Mouse (Mus musculus): Measurements from ENCODE around the gene Hivep1.

DNA sequence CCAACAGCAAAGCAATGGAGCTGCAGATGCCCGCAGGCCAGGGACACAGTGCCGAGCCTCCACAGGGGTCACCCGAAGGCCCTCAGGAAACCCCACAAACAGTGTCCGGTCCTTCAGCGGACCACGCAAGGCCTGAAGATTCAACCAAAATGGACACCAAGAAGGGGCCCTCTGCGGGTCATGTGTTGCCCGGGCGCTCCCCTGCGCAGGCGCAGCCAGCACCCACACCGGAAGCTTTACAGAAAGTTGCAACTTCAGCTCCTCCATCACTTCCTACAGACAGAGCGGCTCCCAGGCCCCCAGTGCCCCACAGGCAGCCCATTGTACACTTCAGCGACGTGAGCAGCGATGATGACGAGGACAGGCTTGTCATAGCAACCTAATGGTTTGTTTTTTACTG is 132.3 kb downstream of the Hivep1 start:
- no peak for TF ChIP-seq CTCF (conservative IDR thresholded peaks at IDR 0.05; ENCODE audit: low read length)
- no peak for TF ChIP-seq POU5F1 (IDR thresholded peaks at IDR 0.05; ENCODE audit: borderline replicate concordance, low read length)
- no peak for TF ChIP-seq NANOG (IDR thresholded peaks at IDR 0.05; ENCODE audit: borderline replicate concordance, low read length)

All from E14TG2a.4 (cell line).